11 mouse cellular contexts compared by ENCODE assay signal in genomic region chr6:7852919-7853318, GRCm38 (mm10).
"Had no signal": no experiment of that assay in that cellular context is flagged by ENCODE, and none has a peak within 500 bp of the region (broad histone marks: within the 10 kb centered on the region; RNA-seq: fewer than 3 reads in every experiment).

No protein-coding gene starts in this region.

- H3K27me3 ChIP-seq: limb, embryonic 12.5 days; midbrain, embryonic 12.5 days had no signal

- H3K9ac ChIP-seq: limb, embryonic 12.5 days; midbrain, embryonic 12.5 days had no signal

- ATAC-seq: inflammation-experienced regulatory T-cells, adult 6 months; intestine, postnatal 0 days had no signal

- H3K4me3 ChIP-seq: layer of hippocampus, adult 2 months; limb, embryonic 12.5 days; midbrain, embryonic 12.5 days had no signal

- H3K36me3 ChIP-seq: limb, embryonic 12.5 days; midbrain, embryonic 12.5 days had no signal

- DNase-seq: kidney, adult 8-10 months; kidney, postnatal 4 days; lung, adult 18-20 months; lung, postnatal 36 days; right cerebral cortex, postnatal 14 days; thymus, postnatal 4 days had no signal

- H3K9me3 ChIP-seq: limb, embryonic 12.5 days; midbrain, embryonic 12.5 days had no signal

- H3K27ac ChIP-seq: layer of hippocampus, adult 2 months; limb, embryonic 12.5 days; midbrain, embryonic 12.5 days had no signal

- H3K4me2 ChIP-seq: limb, embryonic 12.5 days; midbrain, embryonic 12.5 days had no signal

- H3K4me1 ChIP-seq: midbrain, embryonic 12.5 days had no signal
